Mouse (Mus musculus) stomach, embryonic 14.5 days (tissue): ENCODE results near the gene Top2b. TPM values are rescaled to one million over a fixed set of nuclear protein-coding genes. Genes with fewer than 3 reads are reported as not detected.

ENCODE experiments used
- ATAC-seq: fragments of 200-750 bp; cut with Nextera tagmentation; 2 replicates; pipeline ENCODE4 v1.8.0; 2017; ENCODE audit warnings: low read depth, moderate TSS enrichment; ENCODE audit not compliant: insufficient number of reproducible peaks, insufficient read depth, low FRiP score
- H3K27ac ChIP-seq: fragments of 300-500 bp; sonication (generic); 2 replicates; pipeline ENCODE4 v1.5.1; 2014; ENCODE audit warnings: mild to moderate bottlenecking, low read length, moderate library complexity, mixed read lengths
- H3K27me3 ChIP-seq: fragments of 300-500 bp; sonication (generic); 2 replicates; pipeline ENCODE4 v1.6.1; 2014; ENCODE audit warnings: low read length, control low read depth, mixed read lengths; ENCODE audit not compliant: control insufficient read depth, insufficient read depth
- H3K36me3 ChIP-seq: fragments of 300-500 bp; sonication (generic); 2 replicates; pipeline ENCODE4 v1.6.1; 2014; ENCODE audit warnings: mild to moderate bottlenecking, control low read depth, low read length, moderate library complexity, mixed read lengths; ENCODE audit not compliant: control insufficient read depth, insufficient read depth
- H3K4me1 ChIP-seq: fragments of 300-500 bp; sonication (generic); 2 replicates; pipeline ENCODE4 v1.6.1; 2014; ENCODE audit warnings: low read length, control low read depth, mixed read lengths; ENCODE audit not compliant: control insufficient read depth, insufficient read depth
- H3K4me2 ChIP-seq: fragments of 300-500 bp; sonication (generic); replicated peaks from 2 replicates; pipeline ENCODE4 v1.6.1; 2014; ENCODE audit warnings: low read depth, low read length, control low read depth
- H3K4me3 ChIP-seq: fragments of 300-500 bp; sonication (generic); 2 replicates; pipeline ENCODE4 v1.5.1; 2014; ENCODE audit warnings: low read depth, low read length, control low read depth
- H3K9ac ChIP-seq: fragments of 300-500 bp; sonication (generic); replicated peaks from 2 replicates; pipeline ENCODE4 v1.6.1; 2014; ENCODE audit warnings: low read depth, mild to moderate bottlenecking, control low read depth, low read length, moderate library complexity, mixed read lengths
- H3K9me3 ChIP-seq: fragments of 300-500 bp; sonication (generic); 2 replicates; pipeline ENCODE4 v1.6.1; 2016; ENCODE audit warnings: low read depth, low read length, control low read depth; ENCODE audit not compliant: control insufficient read depth
- WGBS: fragments of 180-500 bp; shearing (Covaris S2); extraction: QIAGEN DNeasy Blood & Tissue Kit; methylation state at CpG from one replicate; pipeline ENCODE4 v1.1.7; 2014; 5-methylcytosine and 5-hydroxymethylcytosine counted together
- polyA plus RNA-seq: library from polyadenylated mRNA; unstranded; fragments of >200 nt; fragmentation: Nextera tagmentation; extraction: Ambion mirVana; gene quantifications from 2 replicates; pipeline ENCODE4 v1.2.1, GENCODE M21; 2014

The Top2b gene
- polyA plus RNA-seq, 1 experiment from 2014 or later = 64.4 TPM

DNA sequence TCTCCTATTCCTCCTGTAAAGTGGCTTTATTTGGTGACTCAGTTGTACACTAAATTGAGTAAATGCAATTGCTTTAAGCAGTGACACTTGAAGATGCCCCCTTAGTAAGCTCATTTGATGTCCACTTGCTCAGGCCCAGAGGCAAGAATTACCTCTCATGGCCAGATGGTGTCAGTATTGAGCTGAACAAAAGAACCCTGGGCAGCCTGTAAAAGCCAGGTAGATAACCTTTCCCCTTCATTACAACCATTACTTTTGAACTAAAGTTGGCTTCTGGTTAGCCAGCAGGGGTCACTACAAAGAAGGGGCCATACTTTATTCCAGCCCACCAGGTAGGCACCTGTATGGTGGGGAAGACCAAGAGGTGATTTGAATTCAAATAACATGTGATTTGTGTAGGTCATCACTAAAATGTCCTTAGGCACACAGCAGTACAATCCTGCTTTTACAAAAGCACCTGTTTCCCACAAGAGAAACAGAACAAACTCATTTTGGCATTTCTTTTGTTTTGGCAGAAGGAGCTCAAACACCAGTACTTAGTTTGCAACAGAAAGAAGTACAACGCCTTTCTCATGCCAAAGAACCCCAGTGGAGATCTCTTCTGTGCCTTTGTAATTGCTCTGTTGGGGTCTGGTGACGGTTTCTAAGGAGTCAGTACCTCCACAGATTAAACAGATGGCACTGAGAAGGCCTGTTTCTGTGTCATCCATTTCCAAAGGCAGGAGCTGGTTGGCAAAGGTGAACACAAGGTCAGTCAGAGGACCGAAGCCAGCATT lies 69.6 kb downstream of the Top2b start:
- H3K4me2 ChIP-seq = no peak overlapping the region
- no peaks in the 10 kb centered on the region for H3K9me3 ChIP-seq
- H3K36me3 ChIP-seq = peaks cover 44% of the 10 kb centered on the region
- ATAC-seq = 0 out of 2 replicates have a peak, but pooled peaks have one; percentile 50
- 72% methylated on average over 3 of the region's 3 CpGs for WGBS
- no peaks in the 10 kb centered on the region for H3K4me1 ChIP-seq
- H3K27me3 ChIP-seq = no peaks in the 10 kb centered on the region
- no peak overlapping the region for H3K27ac ChIP-seq
- H3K9ac ChIP-seq = no peak overlapping the region
- H3K4me3 ChIP-seq = no peak overlapping the region

DNA sequence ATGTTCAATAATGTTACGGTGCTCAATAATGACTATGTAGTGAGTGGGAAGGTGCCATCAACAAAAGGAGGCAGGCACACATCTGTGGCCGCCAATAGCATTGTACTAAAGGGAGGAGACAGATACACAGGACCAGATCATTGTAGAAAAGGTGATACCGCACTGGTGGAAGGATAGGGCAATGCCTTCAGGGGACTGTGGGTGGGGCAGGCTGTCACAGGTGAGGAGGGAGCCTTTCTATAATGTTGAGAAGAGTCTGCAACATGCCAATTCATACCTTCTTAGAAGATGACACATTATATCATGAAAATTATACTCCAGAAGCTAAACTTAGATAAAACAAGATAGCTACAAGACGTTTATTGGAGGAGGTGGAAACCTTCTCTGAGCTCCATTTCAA lies 72.4 kb downstream of the Top2b start:
- no peaks in the 10 kb centered on the region for H3K4me1 ChIP-seq
- ATAC-seq = no peak
- no peak overlapping the region for H3K27ac ChIP-seq
- H3K27me3 ChIP-seq = no peaks in the 10 kb centered on the region
- 88% methylated on average over 4 of the region's 4 CpGs for WGBS
- peaks cover 36% of the 10 kb centered on the region for H3K36me3 ChIP-seq
- H3K9ac ChIP-seq = no peak overlapping the region
- no peaks in the 10 kb centered on the region for H3K9me3 ChIP-seq
- H3K4me2 ChIP-seq = no peak overlapping the region
- no peak overlapping the region for H3K4me3 ChIP-seq

GRCm38 (mm10) chr14:16439385-16440126 lies 74.6 kb downstream of the Top2b start:
- no peaks in the 10 kb centered on the region for H3K27me3 ChIP-seq
- H3K4me2 ChIP-seq = no peak overlapping the region
- H3K36me3 ChIP-seq = peaks cover 30% of the 10 kb centered on the region
- no peak for ATAC-seq
- 78% methylated on average over 6 of the region's 6 CpGs for WGBS
- H3K27ac ChIP-seq = no peak overlapping the region
- H3K4me1 ChIP-seq = no peaks in the 10 kb centered on the region
- no peak overlapping the region for H3K4me3 ChIP-seq
- no peaks in the 10 kb centered on the region for H3K9me3 ChIP-seq
- H3K9ac ChIP-seq = no peak overlapping the region

DNA sequence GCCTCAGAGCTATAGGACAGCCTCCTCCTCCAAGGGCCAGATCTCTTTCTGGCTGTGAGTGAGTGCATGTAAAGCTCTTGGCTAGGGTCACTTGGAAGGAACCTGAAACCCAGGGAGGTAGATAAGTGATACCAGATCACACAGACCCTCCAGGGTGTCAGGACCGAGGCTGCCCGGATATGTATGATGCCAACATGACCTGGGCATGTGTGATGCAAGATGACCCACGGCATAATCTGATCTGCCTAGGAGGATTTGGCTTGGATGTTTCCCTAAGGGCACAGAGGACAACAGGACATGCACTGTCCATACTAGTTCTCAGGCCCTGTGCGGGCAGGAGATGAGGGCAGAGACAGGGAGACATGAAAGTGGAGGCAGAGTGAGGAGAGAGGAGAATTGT lies 79.9 kb downstream of the Top2b start:
- ATAC-seq = no peak
- Histone ChIP-seq H3K4me1 (peaks cover 3% of the 10 kb centered on the region; the same call in 1 of the 2 replicates), H3K9me3 (no peaks in the 10 kb centered on the region), H3K36me3 (peaks cover 13% of the 10 kb centered on the region; the same call in 1 of the 2 replicates), H3K27me3 (no peaks in the 10 kb centered on the region), H3K4me2 (no peak overlapping the region), H3K27ac (no peak overlapping the region), H3K9ac (no peak overlapping the region), H3K4me3 (no peak overlapping the region)
- WGBS = 87% methylated on average over 4 of the region's 4 CpGs

DNA sequence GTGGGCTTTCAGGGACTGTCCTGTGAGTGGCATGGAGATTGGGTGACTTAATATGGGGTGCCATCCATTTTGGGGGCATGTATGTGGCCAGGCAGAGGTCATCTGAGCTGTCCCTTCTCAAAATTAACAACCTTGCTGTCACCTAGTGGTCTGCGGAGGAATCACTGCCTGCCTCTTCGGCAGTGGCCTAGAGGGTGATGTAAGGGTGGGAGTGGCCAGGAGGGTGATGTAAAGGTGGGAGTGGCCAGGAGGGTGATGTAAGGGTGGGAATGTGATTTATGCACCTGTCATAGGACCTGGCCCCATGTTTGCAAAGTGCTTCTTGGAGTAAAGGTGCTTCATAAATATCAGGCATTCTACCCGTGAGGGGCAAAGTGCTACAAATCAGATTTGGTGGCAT lies 82.6 kb downstream of the Top2b start:
- H3K27ac ChIP-seq = no peak overlapping the region
- no peaks in the 10 kb centered on the region for H3K27me3 ChIP-seq
- ATAC-seq = peak; percentile 72
- 0 out of 2 replicates have a peak, but pooled peaks cover 3% of the 10 kb centered on the region for H3K36me3 ChIP-seq
- no peak overlapping the region for H3K9ac ChIP-seq
- H3K9me3 ChIP-seq = no peaks in the 10 kb centered on the region
- WGBS = 27% methylated on average over 3 of the region's 3 CpGs
- H3K4me3 ChIP-seq = no peak overlapping the region
- no peak overlapping the region for H3K4me2 ChIP-seq
- H3K4me1 ChIP-seq = peaks cover 3% of the 10 kb centered on the region; the same call in 1 of the 2 replicates

- H3K4me1 ChIP-seq = peaks cover 3% of the 10 kb centered on the region; the same call in 1 of the 2 replicates
- peak; percentile 86 for ATAC-seq
- no peaks in the 10 kb centered on the region for H3K27me3 ChIP-seq
- 40% methylated on average over 4 of the region's 4 CpGs for WGBS
- H3K27ac ChIP-seq = no peak overlapping the region
- no peaks in the 10 kb centered on the region for H3K9me3 ChIP-seq
- H3K4me3 ChIP-seq = no peak overlapping the region
- 0 out of 2 replicates have a peak, but pooled peaks cover 3% of the 10 kb centered on the region for H3K36me3 ChIP-seq
- no peak overlapping the region for H3K9ac ChIP-seq
- no peak overlapping the region for H3K4me2 ChIP-seq
These were observed 83.4 kb downstream of the Top2b start for GRCm38 (mm10) chr14:16448269-16448987.

DNA sequence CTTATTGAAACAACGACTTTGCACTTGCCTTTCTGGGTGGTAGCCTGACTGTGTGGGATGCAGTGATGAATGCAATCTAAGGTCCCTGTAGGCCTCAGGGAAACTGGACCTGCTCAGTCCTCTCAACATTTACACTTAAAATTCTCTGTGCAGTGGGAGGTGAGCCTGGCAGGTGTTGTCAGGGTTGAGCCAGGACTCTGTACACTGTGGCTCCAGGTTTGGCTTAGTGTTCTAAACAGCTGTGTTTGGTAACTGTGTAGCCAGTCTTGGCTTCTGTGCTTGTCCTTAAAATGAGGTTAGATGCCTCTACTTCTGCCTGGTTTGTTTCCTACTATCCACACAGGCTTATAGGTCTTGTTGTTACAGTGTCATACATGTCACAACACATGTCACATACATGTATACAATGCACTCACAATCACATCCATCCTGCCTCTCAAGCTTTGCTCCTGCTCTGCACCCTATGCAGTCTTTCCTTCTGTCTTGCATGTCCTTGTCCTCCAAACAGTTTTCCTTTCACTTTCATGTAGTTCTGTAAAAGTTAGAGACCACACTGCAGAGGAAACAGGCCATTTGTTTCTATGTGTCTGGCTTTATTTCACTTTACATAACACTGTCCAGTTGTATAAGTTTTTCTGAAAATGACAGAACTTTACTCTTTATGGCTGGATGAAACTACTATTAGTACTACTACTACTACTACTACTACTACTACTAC lies 113.8 kb downstream of the Top2b start:
- no peak for ATAC-seq

GRCm38 (mm10) chr14:16479521-16479920 lies 114.5 kb downstream of the Top2b start:
- ATAC-seq = no peak
- Histone ChIP-seq H3K27ac (no peak overlapping the region), H3K9me3 (no peaks in the 10 kb centered on the region), H3K9ac (no peak overlapping the region), H3K4me3 (no peak overlapping the region), H3K4me1 (peaks cover 4% of the 10 kb centered on the region; the same call in 1 of the 2 replicates), H3K27me3 (no peaks in the 10 kb centered on the region), H3K36me3 (no peaks in the 10 kb centered on the region), H3K4me2 (no peak overlapping the region)
- WGBS = 78% methylated on average over 2 of the region's 2 CpGs

More for the DNA sequence above, 113.8 kb downstream of the Top2b start:
- no peaks in the 10 kb centered on the region for H3K36me3 ChIP-seq
- H3K27ac ChIP-seq = peak overlapping the region; percentile 15; the same call in 1 of the 2 replicates
- H3K4me2 ChIP-seq = no peak overlapping the region
- no peaks in the 10 kb centered on the region for H3K27me3 ChIP-seq
- no peaks in the 10 kb centered on the region for H3K9me3 ChIP-seq
- no peaks in the 10 kb centered on the region for H3K4me1 ChIP-seq
- WGBS = 91% methylated on average over 1 of the region's 1 CpGs
- H3K9ac ChIP-seq = no peak overlapping the region
- no peak overlapping the region for H3K4me3 ChIP-seq
